Mouse (Mus musculus): ENCODE results near the gene Clec4f. TPM values are rescaled to one million over a fixed set of nuclear protein-coding genes. Genes with fewer than 3 reads are reported as not detected.

Clec4f gene
- total and polyA plus RNA-seq, 2 experiments from 2014 or later = 0.05 TPM; not detected in 1

DNA sequence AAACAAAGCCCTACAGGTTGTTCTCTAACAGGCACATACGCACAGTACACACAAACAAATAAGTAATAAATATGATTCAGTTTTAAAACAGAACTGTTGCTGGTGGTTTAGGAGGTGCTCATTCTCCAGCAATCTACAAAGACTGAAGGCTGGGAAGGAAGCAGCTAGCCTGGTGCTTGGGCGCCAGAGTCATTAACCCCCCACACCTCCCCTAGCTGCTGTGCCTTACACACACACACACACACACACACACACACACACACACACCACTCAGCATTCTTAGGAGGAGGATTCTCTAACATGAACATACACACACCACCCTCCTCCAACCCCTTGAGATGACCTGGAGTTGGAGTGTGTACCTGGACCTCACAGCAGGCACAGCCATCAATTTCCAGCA lies 34.9 kb upstream of the Clec4f start:
- H3K27ac ChIP-seq = no peak overlapping the region
- H3K9me3 ChIP-seq (ENCODE audit: low read length) = no peaks in the 10 kb centered on the region
- no peak for ATAC-seq
- WGBS = 75% methylated on average over 2 of the region's 2 CpGs
- H3K4me3 ChIP-seq (ENCODE audit: low read length) = no peak overlapping the region
- H3K27me3 ChIP-seq (ENCODE audit: insufficient read depth, low read length) = peaks cover 63% of the 10 kb centered on the region
- no peak overlapping the region for H3K9ac ChIP-seq (replicated peaks; ENCODE audit: low read length)
- no peak for TF ChIP-seq CTCF (IDR thresholded peaks at IDR 0.05; ENCODE audit: low read depth)
- H3K4me1 ChIP-seq (ENCODE audit: insufficient read depth, low read length) = no peaks in the 10 kb centered on the region
- DNase-seq (ENCODE audit: low spot score) = no peak
- no peak overlapping the region for H3K4me2 ChIP-seq (ENCODE audit: low read depth, low read length)
- no peaks in the 10 kb centered on the region for H3K36me3 ChIP-seq (ENCODE audit: insufficient read depth, low read length)

DNA sequence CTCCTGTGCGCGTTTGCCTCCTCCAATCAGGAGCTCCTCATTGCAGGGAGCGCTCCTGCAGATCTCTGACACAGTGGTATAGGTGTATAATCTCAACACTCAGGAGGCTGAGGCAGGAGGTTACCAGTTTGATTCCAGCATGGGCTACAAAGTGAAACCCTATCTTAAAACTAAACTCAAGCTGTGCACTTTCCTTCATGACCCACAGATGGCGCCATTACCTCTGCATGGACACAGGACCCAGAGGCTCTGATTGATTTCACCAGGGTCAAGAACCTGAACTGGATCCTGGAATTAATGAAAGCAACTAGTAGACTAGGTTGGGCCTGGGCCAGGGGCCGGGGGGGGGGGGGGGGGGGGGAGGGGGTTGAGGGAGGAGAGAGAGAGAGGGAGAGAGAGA lies 34.3 kb upstream of the Clec4f start:
- no peak overlapping the region for H3K9ac ChIP-seq (replicated peaks; ENCODE audit: low read length)
- no peak overlapping the region for H3K27ac ChIP-seq
- peak; percentile 81 for TF ChIP-seq CTCF (IDR thresholded peaks at IDR 0.05; ENCODE audit: low read depth)
- 34% methylated on average over 4 of the region's 5 CpGs for WGBS
- no peak overlapping the region for H3K4me2 ChIP-seq (ENCODE audit: low read depth, low read length)
- H3K9me3 ChIP-seq (ENCODE audit: low read length) = no peaks in the 10 kb centered on the region
- no peaks in the 10 kb centered on the region for H3K36me3 ChIP-seq (ENCODE audit: insufficient read depth, low read length)
- H3K4me3 ChIP-seq (ENCODE audit: low read length) = no peak overlapping the region
- H3K4me1 ChIP-seq (ENCODE audit: insufficient read depth, low read length) = no peaks in the 10 kb centered on the region
- H3K27me3 ChIP-seq (ENCODE audit: insufficient read depth, low read length) = peaks cover 56% of the 10 kb centered on the region
- no peak for ATAC-seq
- peak; percentile 77 for DNase-seq (ENCODE audit: low spot score)

DNA sequence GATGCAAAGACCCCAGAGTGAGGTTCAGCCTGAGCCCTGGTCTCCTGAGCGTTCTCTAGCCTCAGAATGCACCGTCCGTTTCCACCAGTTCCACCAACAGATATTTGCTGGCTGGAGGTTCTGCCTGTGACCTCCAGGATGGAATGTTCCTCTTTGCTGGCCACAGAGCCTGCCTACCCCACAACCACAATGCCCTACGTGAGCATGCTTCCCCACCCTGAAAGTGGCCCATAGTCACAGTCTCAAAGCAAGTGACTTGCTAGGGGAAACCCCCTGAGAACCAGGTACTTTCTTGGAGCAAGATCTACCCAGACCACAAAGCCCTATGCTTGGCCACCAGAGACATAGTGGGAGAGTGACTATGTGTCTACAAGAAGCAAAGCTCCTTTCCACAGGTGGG lies 33.4 kb upstream of the Clec4f start:
- DNase-seq (ENCODE audit: low spot score) (no peak), ATAC-seq (no peak)
- no peaks in the 10 kb centered on the region for H3K36me3 ChIP-seq (ENCODE audit: insufficient read depth, low read length)
- no peak overlapping the region for H3K9ac ChIP-seq (replicated peaks; ENCODE audit: low read length)
- H3K27ac ChIP-seq = no peak overlapping the region
- no peaks in the 10 kb centered on the region for H3K4me1 ChIP-seq (ENCODE audit: insufficient read depth, low read length)
- H3K9me3 ChIP-seq (ENCODE audit: low read length) = no peaks in the 10 kb centered on the region
- no peak overlapping the region for H3K4me3 ChIP-seq (ENCODE audit: low read length)
- WGBS = 78% methylated on average over 4 of the region's 4 CpGs
- TF ChIP-seq CTCF (IDR thresholded peaks at IDR 0.05; ENCODE audit: low read depth) = no peak
- H3K4me2 ChIP-seq (ENCODE audit: low read depth, low read length) = no peak overlapping the region
- peaks cover 48% of the 10 kb centered on the region for H3K27me3 ChIP-seq (ENCODE audit: insufficient read depth, low read length)

DNA sequence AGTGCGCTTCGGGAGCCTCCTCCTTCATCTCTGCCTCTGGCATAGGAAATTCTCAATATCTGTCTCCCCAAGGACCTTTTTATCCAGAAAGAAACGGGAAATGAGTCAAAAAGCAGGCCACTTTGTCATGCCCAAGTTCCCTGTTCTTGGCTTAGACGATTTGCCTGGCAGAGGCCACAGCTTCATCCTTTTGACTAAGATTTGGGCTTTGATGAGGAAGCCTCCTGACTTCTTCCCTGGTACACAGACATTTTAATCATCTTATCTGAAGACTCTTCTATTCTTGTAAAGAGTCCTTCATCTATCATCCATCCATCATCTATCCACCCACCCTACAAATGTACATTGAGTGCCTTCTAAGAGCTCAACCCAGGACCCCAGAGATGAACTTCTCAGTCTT lies 21.8 kb upstream of the Clec4f start, which contains the start of gene Cd207:
Gene Cd207, minus strand, starts transcription at position 101 of the 400 bp plus-strand sequence.
- H3K9me3 ChIP-seq (ENCODE audit: low read length) = no peaks in the 10 kb centered on the region
- WGBS = 75% methylated on average over 4 of the region's 4 CpGs
- no peak within 1 kb of the TSS for H3K4me2 ChIP-seq (ENCODE audit: low read depth, low read length)

GRCm38 (mm10) chr6:83673395-83673794 lies 17.4 kb upstream of the Clec4f start:
- Histone ChIP-seq H3K4me3 (ENCODE audit: low read length) (no peak overlapping the region), H3K9me3 (ENCODE audit: low read length) (no peaks in the 10 kb centered on the region), H3K36me3 (ENCODE audit: insufficient read depth, low read length) (no peaks in the 10 kb centered on the region), H3K4me2 (ENCODE audit: low read depth, low read length) (no peak overlapping the region), H3K4me1 (ENCODE audit: insufficient read depth, low read length) (no peaks in the 10 kb centered on the region), H3K27me3 (ENCODE audit: insufficient read depth, low read length) (no peaks in the 10 kb centered on the region), H3K9ac (replicated peaks; ENCODE audit: low read length) (no peak overlapping the region), H3K27ac (no peak overlapping the region)
- 5% methylated on average over 4 of the region's 4 CpGs for WGBS
- ATAC-seq = peak; percentile 77
- peak; percentile 95 for TF ChIP-seq CTCF (IDR thresholded peaks at IDR 0.05; ENCODE audit: low read depth)
- peak; percentile 92 for DNase-seq (ENCODE audit: low spot score)

More for the DNA sequence above, 21.8 kb upstream of the Clec4f start, which contains the start of gene Cd207:
- no peak for TF ChIP-seq CTCF (IDR thresholded peaks at IDR 0.05; ENCODE audit: low read depth)
- no peaks in the 10 kb centered on the region for H3K4me1 ChIP-seq (ENCODE audit: insufficient read depth, low read length)
- no peaks in the 10 kb centered on the region for H3K36me3 ChIP-seq (ENCODE audit: insufficient read depth, low read length)
- no peak within 1 kb of the TSS for H3K9ac ChIP-seq (replicated peaks; ENCODE audit: low read length)
- no peaks in the 10 kb centered on the region for H3K27me3 ChIP-seq (ENCODE audit: insufficient read depth, low read length)
- ATAC-seq (no peak), DNase-seq (ENCODE audit: low spot score) (no peak)
- no peak within 1 kb of the TSS for H3K4me3 ChIP-seq (ENCODE audit: low read length)
- H3K27ac ChIP-seq = no peak within 1 kb of the TSS

DNA sequence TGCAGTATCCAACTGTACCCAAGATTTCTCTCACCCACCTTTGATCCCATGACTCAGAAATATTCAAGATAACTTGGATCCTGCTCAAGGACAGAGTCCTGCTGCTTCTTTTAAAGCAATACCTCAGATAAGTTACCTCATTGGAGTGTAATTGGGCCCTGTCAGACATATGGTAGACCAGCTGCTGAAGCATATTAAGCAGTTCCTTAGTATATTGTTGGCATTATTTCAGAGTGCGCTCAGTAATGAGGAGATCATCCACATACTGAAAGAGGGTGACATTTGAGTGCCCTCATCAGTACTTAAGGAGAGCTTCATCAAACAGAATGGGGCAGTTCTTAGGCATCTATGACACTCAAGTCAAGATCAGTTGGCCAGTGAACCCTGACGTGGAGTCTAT lies 9.0 kb upstream of the Clec4f start:
- 87% methylated on average over 2 of the region's 2 CpGs for WGBS

DNA sequence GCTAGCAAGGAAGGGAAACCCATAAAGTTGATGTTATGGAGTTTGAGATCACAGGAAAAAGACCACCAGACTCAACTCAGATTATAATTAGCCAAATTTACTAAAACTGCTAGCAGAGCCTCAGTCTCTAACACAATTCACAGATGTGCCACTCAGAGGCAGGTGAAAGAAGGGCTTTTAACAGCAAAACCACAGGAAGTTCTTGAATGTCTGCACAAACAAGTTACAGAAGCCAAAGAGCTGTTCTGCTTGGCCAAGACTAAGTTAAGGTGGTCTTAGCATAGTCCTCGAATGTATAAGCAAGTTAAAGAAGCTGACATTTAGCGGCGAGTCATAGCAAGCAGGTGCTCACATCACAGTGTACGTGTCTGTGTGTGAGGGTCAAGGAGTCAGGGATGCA lies 4.8 kb upstream of the Clec4f start:
- no peak for ATAC-seq
- Histone ChIP-seq H3K27ac (no peak overlapping the region), H3K9me3 (ENCODE audit: low read length) (no peaks in the 10 kb centered on the region), H3K4me2 (ENCODE audit: low read depth, low read length) (no peak overlapping the region), H3K9ac (replicated peaks; ENCODE audit: low read length) (no peak overlapping the region), H3K27me3 (ENCODE audit: insufficient read depth, low read length) (no peaks in the 10 kb centered on the region), H3K4me3 (ENCODE audit: low read length) (no peak overlapping the region), H3K4me1 (ENCODE audit: insufficient read depth, low read length) (no peaks in the 10 kb centered on the region), H3K36me3 (ENCODE audit: insufficient read depth, low read length) (no peaks in the 10 kb centered on the region)
- DNase-seq (ENCODE audit: low spot score) = no peak
- 80% methylated on average over 4 of the region's 4 CpGs for WGBS
- TF ChIP-seq CTCF (IDR thresholded peaks at IDR 0.05; ENCODE audit: low read depth) = no peak

More for the DNA sequence above, 9.0 kb upstream of the Clec4f start:
- no peak for TF ChIP-seq CTCF (IDR thresholded peaks at IDR 0.05; ENCODE audit: low read depth)
- Histone ChIP-seq H3K27me3 (ENCODE audit: insufficient read depth, low read length) (no peaks in the 10 kb centered on the region), H3K9me3 (ENCODE audit: low read length) (no peaks in the 10 kb centered on the region), H3K36me3 (ENCODE audit: insufficient read depth, low read length) (no peaks in the 10 kb centered on the region), H3K4me1 (ENCODE audit: insufficient read depth, low read length) (no peaks in the 10 kb centered on the region), H3K9ac (replicated peaks; ENCODE audit: low read length) (no peak overlapping the region), H3K27ac (no peak overlapping the region), H3K4me3 (ENCODE audit: low read length) (no peak overlapping the region), H3K4me2 (ENCODE audit: low read depth, low read length) (no peak overlapping the region)
- no peak for ATAC-seq
- no peak for DNase-seq (ENCODE audit: low spot score)
